ENCODE assay signal across 25 mouse cellular contexts in the genomic region with DNA sequence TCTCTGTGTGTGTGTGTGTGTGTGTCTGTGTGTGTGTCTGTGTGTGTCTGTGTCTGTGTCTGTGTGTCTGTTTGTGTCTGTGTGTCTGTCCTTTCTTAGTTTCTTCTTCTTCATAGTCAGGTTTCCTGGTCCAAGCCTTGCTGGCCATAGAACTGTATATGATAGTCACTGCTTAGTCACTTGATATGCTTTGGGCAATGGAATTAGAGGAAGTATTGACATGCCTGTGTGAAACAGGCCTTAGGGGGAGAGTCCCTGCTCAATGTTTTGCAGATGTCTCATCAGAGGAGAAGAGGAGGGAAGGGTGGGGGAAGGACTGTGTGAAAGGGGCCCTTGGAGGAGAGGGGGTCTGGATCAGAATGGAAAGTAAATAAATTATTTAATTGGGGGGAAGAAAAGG.
DNase-seq lines count a peak whose midpoint lies in the region; ATAC-seq lines count a peak whose summit lies in the region.
"Had no signal": no experiment of that assay in that cellular context is flagged by ENCODE, and none has a peak within 500 bp of the region (broad histone marks: within the 10 kb centered on the region; RNA-seq: fewer than 3 reads in every experiment).

No protein-coding gene starts in this region.

- no peak overlapping the region for H3K4me2 ChIP-seq in embryonic facial prominence, embryonic 11.5 days (ENCODE audit: low read depth, low read length)
- no peak overlapping the region for H3K4me2 ChIP-seq in hindbrain, embryonic 16.5 days (ENCODE audit: low read length)
- H3K4me2 ChIP-seq: embryonic facial prominence, embryonic 12.5 days; forebrain, embryonic 12.5 days had no signal

- H3K9ac ChIP-seq in embryonic facial prominence, embryonic 11.5 days (replicated peaks; ENCODE audit: low read length), result no peak overlapping the region
- H3K9ac ChIP-seq in hindbrain, embryonic 16.5 days (ENCODE audit: low read depth, low read length), result no peak overlapping the region
- H3K9ac ChIP-seq: embryonic facial prominence, embryonic 12.5 days; forebrain, embryonic 12.5 days had no signal

- no peak for ATAC-seq in embryonic facial prominence, embryonic 11.5 days (replicated peaks; ENCODE audit: insufficient number of reproducible peaks, low FRiP score, low TSS enrichment, low read depth)
- ATAC-seq in common myeloid progenitor, adult 5-6 weeks (replicated peaks; ENCODE audit: low read depth, poor library complexity, severe bottlenecking), result peak; percentile 54; the same call in 1 of the 2 replicates
- peak; percentile 45 to 72; a peak in 2 of 4 replicates for ATAC-seq in hematopoietic stem cell, adult 5-6 weeks (replicated peaks in 1 of 2; ENCODE audit: insufficient read depth in 1 of 2, low FRiP score in 2 of 2, low TSS enrichment in 1 of 2, low read depth in 1 of 2, poor library complexity in 2 of 2, severe bottlenecking in 2 of 2)
- no peak for ATAC-seq in hindbrain, embryonic 16.5 days
- ATAC-seq: activated CD4-positive, CD25-positive, alpha-beta regulatory T cell, adult 4 months; CD4-positive, CD25-positive, alpha-beta regulatory T cell, adult 4 months; forebrain, embryonic 14.5 days; forebrain, embryonic 16.5 days had no signal

- H3K27me3 ChIP-seq in embryonic facial prominence, embryonic 11.5 days (ENCODE audit: control insufficient read depth, insufficient read depth, low read length), result no peaks in the 10 kb centered on the region
- no peaks in the 10 kb centered on the region for H3K27me3 ChIP-seq in embryonic facial prominence, embryonic 10.5 days (replicated peaks; ENCODE audit: low read depth, poor library complexity, severe bottlenecking)
- H3K27me3 ChIP-seq in splenic B cell, adult 2 months (ENCODE audit: control insufficient read depth, insufficient read depth, low read length, poor library complexity, severe bottlenecking), result no peaks in the 10 kb centered on the region
- H3K27me3 ChIP-seq in hindbrain, embryonic 16.5 days (replicated peaks; ENCODE audit: control insufficient read depth, insufficient read depth, low read length), result no peaks in the 10 kb centered on the region
- H3K27me3 ChIP-seq: embryonic facial prominence, embryonic 12.5 days; forebrain, embryonic 12.5 days had no signal

- H3K4me1 ChIP-seq in embryonic facial prominence, embryonic 11.5 days (ENCODE audit: control insufficient read depth, insufficient read depth, low read length), result no peaks in the 10 kb centered on the region
- H3K4me1 ChIP-seq in embryonic facial prominence, embryonic 10.5 days, result no peaks in the 10 kb centered on the region
- H3K4me1 ChIP-seq in hindbrain, embryonic 16.5 days (ENCODE audit: control insufficient read depth, insufficient read depth, low read depth, low read length), result no peaks in the 10 kb centered on the region
- H3K4me1 ChIP-seq: forebrain, embryonic 10.5 days; forebrain, embryonic 12.5 days had no signal

- peak; percentile 3 for DNase-seq in embryonic facial prominence, embryonic 11.5 days (ENCODE audit: low spot score)
- no peak for DNase-seq in embryonic facial prominence, embryonic 10.5 days (ENCODE audit: low spot score)
- peak; percentile 6 for DNase-seq in splenic B cell, adult 2 months (ENCODE audit: low read depth, low spot score)
- no peak for DNase-seq in gastrocnemius, postnatal 10 days
- DNase-seq in heart, adult 11 months, result no peak
- DNase-seq: adrenal gland, adult 8-10 months; adrenal gland, postnatal 14 days; adrenal gland, postnatal 36 days; B cell, adult 2 months; cerebellum, adult 11-12 months; cerebellum, adult 2 months; cerebellum, adult 9-10 months; cerebellum, postnatal 10 days; cerebellum, postnatal 25 days had no signal

- H3K4me3 ChIP-seq in embryonic facial prominence, embryonic 11.5 days (ENCODE audit: low read depth, low read length), result no peak overlapping the region
- no peak overlapping the region for H3K4me3 ChIP-seq in embryonic facial prominence, embryonic 10.5 days
- H3K4me3 ChIP-seq in hindbrain, embryonic 16.5 days (ENCODE audit: low read length), result no peak overlapping the region
- H3K4me3 ChIP-seq: embryonic facial prominence, embryonic 12.5 days; erythroblast, embryonic 14.5 days; forebrain, embryonic 10.5 days; forebrain, embryonic 12.5 days had no signal

- no peaks in the 10 kb centered on the region for H3K36me3 ChIP-seq in embryonic facial prominence, embryonic 11.5 days (replicated peaks; ENCODE audit: control insufficient read depth, insufficient read depth, low read depth, low read length)
- no peaks in the 10 kb centered on the region for H3K36me3 ChIP-seq in embryonic facial prominence, embryonic 10.5 days (replicated peaks)
- H3K36me3 ChIP-seq in splenic B cell, adult 2 months (ENCODE audit: control insufficient read depth, insufficient read depth, low read length, poor library complexity, severe bottlenecking), result no peaks in the 10 kb centered on the region
- H3K36me3 ChIP-seq in hindbrain, embryonic 16.5 days (ENCODE audit: control insufficient read depth, insufficient read depth, low read length), result no peaks in the 10 kb centered on the region
- H3K36me3 ChIP-seq: embryonic facial prominence, embryonic 12.5 days; forebrain, embryonic 10.5 days; forebrain, embryonic 12.5 days had no signal

- no peaks in the 10 kb centered on the region for H3K9me3 ChIP-seq in embryonic facial prominence, embryonic 11.5 days (replicated peaks; ENCODE audit: control insufficient read depth, low read length)
- H3K9me3 ChIP-seq in embryonic facial prominence, embryonic 10.5 days, result no peaks in the 10 kb centered on the region
- no peaks in the 10 kb centered on the region for H3K9me3 ChIP-seq in hindbrain, embryonic 16.5 days (ENCODE audit: control insufficient read depth, low read length)
- H3K9me3 ChIP-seq: embryonic facial prominence, embryonic 12.5 days; forebrain, embryonic 10.5 days; forebrain, embryonic 12.5 days had no signal

- no peak overlapping the region for H3K27ac ChIP-seq in embryonic facial prominence, embryonic 11.5 days (replicated peaks; ENCODE audit: low read depth, low read length)
- H3K27ac ChIP-seq in embryonic facial prominence, embryonic 10.5 days (replicated peaks), result no peak overlapping the region
- H3K27ac ChIP-seq in hindbrain, embryonic 16.5 days (ENCODE audit: low read depth, low read length), result no peak overlapping the region
- H3K27ac ChIP-seq: embryonic facial prominence, embryonic 12.5 days; forebrain, embryonic 10.5 days; forebrain, embryonic 12.5 days had no signal

Comparison
In these comparisons a context has a peak if more than half of its experiments do, and no peak if none do; other contexts are left out.
1. DNase-seq: peak in embryonic facial prominence, embryonic 11.5 days (single experiment) and splenic B cell, adult 2 months (single experiment); none in embryonic facial prominence, embryonic 10.5 days (single experiment), gastrocnemius, postnatal 10 days (single experiment) and heart, adult 11 months (single experiment).
2. ATAC-seq: peak in common myeloid progenitor, adult 5-6 weeks (single experiment) and hematopoietic stem cell, adult 5-6 weeks (2 of 2); none in embryonic facial prominence, embryonic 11.5 days (single experiment) and hindbrain, embryonic 16.5 days (single experiment).